Mouse (Mus musculus): ENCODE results near the gene Usp8.

The Usp8 gene

DNA sequence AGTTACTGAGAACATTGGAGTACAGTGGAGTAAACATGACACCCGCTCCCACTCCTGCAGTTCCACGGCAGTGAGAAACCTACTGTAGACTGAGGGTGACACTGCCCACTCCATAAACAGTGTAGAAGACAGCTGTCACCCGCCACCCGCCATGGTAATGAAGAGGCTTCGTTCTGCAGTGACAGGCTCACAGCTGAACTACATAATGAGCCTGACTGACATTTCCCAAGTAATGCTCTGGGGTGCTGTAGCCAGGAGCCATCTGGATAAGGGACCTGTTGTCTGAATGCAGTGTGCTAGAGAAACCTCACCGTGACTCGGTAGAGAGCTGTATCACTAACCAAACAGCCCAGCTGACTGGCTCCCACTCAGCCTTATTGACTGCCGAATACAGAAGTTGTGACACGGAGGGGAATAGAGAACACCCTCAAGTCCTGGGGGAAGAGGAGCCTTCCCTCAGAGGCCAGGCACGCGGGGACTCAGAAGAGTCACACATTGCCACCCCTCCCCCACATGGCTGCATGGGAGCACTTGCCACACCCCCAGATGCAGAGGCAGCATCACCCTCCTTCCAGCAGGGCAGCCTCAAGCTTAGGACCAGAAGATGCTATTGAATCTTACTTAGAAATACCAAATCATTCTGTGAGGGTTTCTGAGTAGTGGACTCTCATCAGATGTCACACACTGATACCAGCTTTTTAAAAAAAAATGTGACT, 58.9 kb downstream of the Usp8 start:
- Histone ChIP-seq H3K27me3 (ENCODE audit: insufficient read depth, low read length) (no peaks in the 10 kb centered on the region), H3K4me3 (replicated peaks; ENCODE audit: low read length) (peak overlapping the region; percentile 20; the same call in 1 of the 2 replicates), H3K36me3 (ENCODE audit: insufficient read depth, low read length) (peaks cover 22% of the 10 kb centered on the region), H3K4me1 (replicated peaks; ENCODE audit: low read depth, low read length) (peaks cover 21% of the 10 kb centered on the region), H3K9me3 (ENCODE audit: low read length) (no peaks in the 10 kb centered on the region)
- TF ChIP-seq CTCF (conservative IDR thresholded peaks at IDR 0.05; ENCODE audit: low read length) (no peak), POU5F1 (IDR thresholded peaks at IDR 0.05; ENCODE audit: borderline replicate concordance, low read length) (no peak), NANOG (IDR thresholded peaks at IDR 0.05; ENCODE audit: borderline replicate concordance, low read length) (no peak)

DNA sequence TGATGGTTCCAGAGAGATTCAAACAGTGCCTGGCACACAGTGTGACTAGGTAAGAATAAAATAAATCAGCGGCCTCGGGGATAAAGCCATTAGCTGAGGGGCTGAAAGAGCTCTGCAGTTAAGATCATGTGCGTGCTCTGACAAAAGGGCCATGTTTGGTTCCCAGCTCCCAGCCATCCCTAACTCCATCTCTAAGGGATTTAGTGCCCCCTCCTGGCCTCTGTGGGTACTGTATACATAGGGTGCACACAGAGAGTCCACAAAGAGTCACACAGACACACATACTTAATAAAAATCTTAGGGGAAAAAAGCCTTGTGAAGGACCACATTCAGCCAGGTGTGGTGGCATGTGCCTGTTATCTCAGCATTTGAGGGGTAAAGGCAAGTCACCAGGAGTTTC, 60.5 kb downstream of the Usp8 start:
- Histone ChIP-seq H3K9me3 (ENCODE audit: low read length) (no peaks in the 10 kb centered on the region), H3K27me3 (ENCODE audit: insufficient read depth, low read length) (no peaks in the 10 kb centered on the region), H3K4me3 (replicated peaks; ENCODE audit: low read length) (no peak overlapping the region), H3K4me1 (replicated peaks; ENCODE audit: low read depth, low read length) (peaks cover 21% of the 10 kb centered on the region), H3K36me3 (ENCODE audit: insufficient read depth, low read length) (peaks cover 7% of the 10 kb centered on the region)
- TF ChIP-seq POU5F1 (IDR thresholded peaks at IDR 0.05; ENCODE audit: borderline replicate concordance, low read length) = no peak
- no peak for TF ChIP-seq NANOG (IDR thresholded peaks at IDR 0.05; ENCODE audit: borderline replicate concordance, low read length)
- peak; percentile 52 for TF ChIP-seq CTCF (conservative IDR thresholded peaks at IDR 0.05; ENCODE audit: low read length)

DNA sequence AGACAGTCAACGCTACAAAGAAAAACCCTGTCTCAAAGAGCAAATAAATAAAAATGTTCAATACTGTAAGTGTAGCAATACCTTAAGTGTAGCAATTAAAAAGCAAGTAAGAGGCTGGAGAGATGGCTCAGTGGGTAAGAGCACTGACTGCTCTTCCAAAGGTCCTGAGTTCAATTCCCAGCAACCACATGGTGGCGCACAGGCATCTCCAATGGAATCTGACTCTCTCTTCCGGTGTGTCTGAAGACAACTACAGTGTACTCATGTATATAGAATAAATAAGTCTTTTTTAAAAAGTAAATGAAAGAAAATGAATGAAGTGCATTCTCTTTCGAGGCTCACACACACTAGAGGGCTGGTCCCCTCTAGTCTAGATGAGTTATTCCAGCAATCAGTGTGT, 61.1 kb downstream of the Usp8 start:
- peaks cover 21% of the 10 kb centered on the region for H3K4me1 ChIP-seq (replicated peaks; ENCODE audit: low read depth, low read length)
- TF ChIP-seq POU5F1 (IDR thresholded peaks at IDR 0.05; ENCODE audit: borderline replicate concordance, low read length) (no peak), CTCF (conservative IDR thresholded peaks at IDR 0.05; ENCODE audit: low read length) (no peak), NANOG (IDR thresholded peaks at IDR 0.05; ENCODE audit: borderline replicate concordance, low read length) (no peak)

GRCm38 (mm10) chr2:126769431-126770181, 62.5 kb downstream of the Usp8 start:
- Histone ChIP-seq H3K36me3 (ENCODE audit: insufficient read depth, low read length) (no peaks in the 10 kb centered on the region), H3K4me1 (replicated peaks; ENCODE audit: low read depth, low read length) (peaks cover 20% of the 10 kb centered on the region), H3K9me3 (ENCODE audit: low read length) (no peaks in the 10 kb centered on the region), H3K27me3 (ENCODE audit: insufficient read depth, low read length) (no peaks in the 10 kb centered on the region), H3K4me3 (replicated peaks; ENCODE audit: low read length) (no peak overlapping the region)
- TF ChIP-seq POU5F1 (IDR thresholded peaks at IDR 0.05; ENCODE audit: borderline replicate concordance, low read length) = no peak
- no peak for TF ChIP-seq CTCF (conservative IDR thresholded peaks at IDR 0.05; ENCODE audit: low read length)
- no peak for TF ChIP-seq NANOG (IDR thresholded peaks at IDR 0.05; ENCODE audit: borderline replicate concordance, low read length)

More for the DNA sequence above, 61.1 kb downstream of the Usp8 start:
- Histone ChIP-seq H3K27me3 (ENCODE audit: insufficient read depth, low read length) (no peaks in the 10 kb centered on the region), H3K4me3 (replicated peaks; ENCODE audit: low read length) (no peak overlapping the region), H3K36me3 (ENCODE audit: insufficient read depth, low read length) (peaks cover 3% of the 10 kb centered on the region; the same call in 1 of the 2 replicates), H3K9me3 (ENCODE audit: low read length) (no peaks in the 10 kb centered on the region)

- Histone ChIP-seq H3K9me3 (ENCODE audit: low read length) (no peaks in the 10 kb centered on the region), H3K4me3 (replicated peaks; ENCODE audit: low read length) (no peak overlapping the region), H3K27me3 (ENCODE audit: insufficient read depth, low read length) (no peaks in the 10 kb centered on the region), H3K36me3 (ENCODE audit: insufficient read depth, low read length) (no peaks in the 10 kb centered on the region), H3K4me1 (replicated peaks; ENCODE audit: low read depth, low read length) (peaks cover 17% of the 10 kb centered on the region)
- TF ChIP-seq CTCF (conservative IDR thresholded peaks at IDR 0.05; ENCODE audit: low read length) (no peak), NANOG (IDR thresholded peaks at IDR 0.05; ENCODE audit: borderline replicate concordance, low read length) (no peak), POU5F1 (IDR thresholded peaks at IDR 0.05; ENCODE audit: borderline replicate concordance, low read length) (no peak)
Measured at GRCm38 (mm10) chr2:126772217-126772616, 65.1 kb downstream of the Usp8 start.

DNA sequence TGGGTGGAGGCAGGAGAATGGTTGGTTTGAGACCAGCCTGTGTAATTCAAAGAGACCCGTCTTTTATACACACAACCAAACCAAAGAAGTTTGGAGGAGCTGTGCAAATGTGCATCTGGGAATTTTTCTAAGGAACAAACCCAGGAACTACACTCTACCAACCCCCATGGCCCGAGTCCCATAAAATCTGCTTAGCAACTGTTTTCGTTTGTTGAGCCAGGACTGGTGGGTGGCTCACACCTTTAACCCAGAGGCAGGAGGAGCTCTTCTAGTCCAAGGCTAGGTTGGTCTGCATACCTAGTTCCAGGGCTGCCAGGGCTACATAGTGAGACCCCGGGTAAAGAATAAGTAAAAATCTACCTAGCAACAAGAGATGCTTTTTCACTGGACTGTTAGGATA, 68.8 kb downstream of the Usp8 start:
- Histone ChIP-seq H3K36me3 (ENCODE audit: insufficient read depth, low read length) (no peaks in the 10 kb centered on the region), H3K27me3 (ENCODE audit: insufficient read depth, low read length) (no peaks in the 10 kb centered on the region), H3K4me3 (replicated peaks; ENCODE audit: low read length) (no peak overlapping the region), H3K4me1 (replicated peaks; ENCODE audit: low read depth, low read length) (peaks cover 24% of the 10 kb centered on the region), H3K9me3 (ENCODE audit: low read length) (no peaks in the 10 kb centered on the region)
- TF ChIP-seq CTCF (conservative IDR thresholded peaks at IDR 0.05; ENCODE audit: low read length) = no peak
- TF ChIP-seq NANOG (IDR thresholded peaks at IDR 0.05; ENCODE audit: borderline replicate concordance, low read length) = no peak
- TF ChIP-seq POU5F1 (IDR thresholded peaks at IDR 0.05; ENCODE audit: borderline replicate concordance, low read length) = no peak

- H3K27me3 ChIP-seq (ENCODE audit: insufficient read depth, low read length) = no peaks in the 10 kb centered on the region
- no peaks in the 10 kb centered on the region for H3K36me3 ChIP-seq (ENCODE audit: insufficient read depth, low read length)
- no peak for TF ChIP-seq POU5F1 (IDR thresholded peaks at IDR 0.05; ENCODE audit: borderline replicate concordance, low read length)
- TF ChIP-seq NANOG (IDR thresholded peaks at IDR 0.05; ENCODE audit: borderline replicate concordance, low read length) = no peak
- no peak for TF ChIP-seq CTCF (conservative IDR thresholded peaks at IDR 0.05; ENCODE audit: low read length)
- peaks cover 24% of the 10 kb centered on the region for H3K4me1 ChIP-seq (replicated peaks; ENCODE audit: low read depth, low read length)
- H3K4me3 ChIP-seq (replicated peaks; ENCODE audit: low read length) = no peak overlapping the region
- H3K9me3 ChIP-seq (ENCODE audit: low read length) = no peaks in the 10 kb centered on the region
Measured at GRCm38 (mm10) chr2:126776416-126776815, 69.3 kb downstream of the Usp8 start.

DNA sequence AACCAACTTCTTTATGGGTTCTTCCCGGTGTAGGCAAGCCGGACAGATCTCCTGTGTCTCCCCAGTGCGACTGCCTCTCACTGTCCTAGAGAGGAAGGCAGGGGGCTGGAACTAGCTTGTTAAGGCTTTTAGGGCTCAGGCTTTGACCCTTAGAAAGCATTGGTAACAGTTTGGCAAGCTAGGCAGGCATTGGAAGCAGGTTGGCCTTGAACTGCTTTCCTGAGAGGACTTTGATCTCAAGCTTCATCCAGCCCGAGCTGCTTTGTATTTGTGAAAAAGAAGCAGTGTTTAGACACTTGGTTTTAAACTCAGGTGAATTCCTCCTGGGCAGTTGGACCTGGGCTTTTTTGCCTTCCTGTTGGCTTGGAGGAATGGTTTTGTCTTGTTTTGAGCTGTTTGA, 71.7 kb downstream of the Usp8 start:
- TF ChIP-seq POU5F1 (IDR thresholded peaks at IDR 0.05; ENCODE audit: borderline replicate concordance, low read length) = no peak
- TF ChIP-seq CTCF (conservative IDR thresholded peaks at IDR 0.05; ENCODE audit: low read length) = no peak
- TF ChIP-seq NANOG (IDR thresholded peaks at IDR 0.05; ENCODE audit: borderline replicate concordance, low read length) = no peak
- H3K36me3 ChIP-seq (ENCODE audit: insufficient read depth, low read length) = no peaks in the 10 kb centered on the region
- H3K27me3 ChIP-seq (ENCODE audit: insufficient read depth, low read length) = no peaks in the 10 kb centered on the region
- peaks cover 24% of the 10 kb centered on the region for H3K4me1 ChIP-seq (replicated peaks; ENCODE audit: low read depth, low read length)
- H3K9me3 ChIP-seq (ENCODE audit: low read length) = no peaks in the 10 kb centered on the region
- H3K4me3 ChIP-seq (replicated peaks; ENCODE audit: low read length) = no peak overlapping the region

Measured in E14TG2a.4 (cell line).